Mouse (Mus musculus) cerebellum, adult 2 months (tissue): ENCODE measurements around the gene Mcrip1.

Source experiments
- CTCF ChIP-seq: fragments of 200-500 bp; IDR thresholded peaks from 2 replicates; pipeline ENCODE4 v1.5.1; 2011; ENCODE audit warnings: low read depth, mild to moderate bottlenecking, control low read depth, low read length, moderate library complexity, borderline replicate concordance; ENCODE audit not compliant: insufficient read depth
- POLR2A ChIP-seq: fragments of 200-500 bp; IDR thresholded peaks from 2 replicates; pipeline ENCODE4 v1.6.1; 2011; ENCODE audit warnings: low read length, control low read depth, borderline replicate concordance; ENCODE audit not compliant: insufficient read depth

GRCm38 (mm10) chr11:120528903-120529302 is 20.6 kb downstream of the Mcrip1 start:
- TF ChIP-seq POLR2A (no peak), CTCF (no peak)
